17 mouse cellular contexts compared by ENCODE assay signal in genomic region chr2:137092523-137093297, GRCm38 (mm10). TPM values are rescaled to one million over a fixed set of nuclear protein-coding genes. Genes with fewer than 3 reads are reported as not detected.
DNase-seq lines count a peak whose midpoint lies in the region; ATAC-seq and TF ChIP-seq lines count a peak whose summit lies in the region.
"Had no signal": no experiment of that assay in that cellular context is flagged by ENCODE, and none has a peak within 500 bp of the region (broad histone marks: within the 10 kb centered on the region; RNA-seq: fewer than 3 reads in every experiment).

No protein-coding gene starts in this region.

- no peaks in the 10 kb centered on the region for H3K27me3 ChIP-seq in neural tube, embryonic 11.5 days (ENCODE audit: control insufficient read depth, insufficient read depth, low read length)
- H3K27me3 ChIP-seq in forebrain, postnatal 0 days (ENCODE audit: insufficient read depth, low read length), result no peaks in the 10 kb centered on the region
- no peaks in the 10 kb centered on the region for H3K27me3 ChIP-seq in hindbrain, postnatal 0 days (ENCODE audit: insufficient read depth, low read length)
- no peaks in the 10 kb centered on the region for H3K27me3 ChIP-seq in neural tube, embryonic 15.5 days (replicated peaks)
- H3K27me3 ChIP-seq: heart, embryonic 13.5 days; limb, embryonic 12.5 days had no signal

- H3K27ac ChIP-seq in neural tube, embryonic 11.5 days (ENCODE audit: low read depth, low read length), result no peak overlapping the region
- H3K27ac ChIP-seq in forebrain, postnatal 0 days (ENCODE audit: low read depth, low read length), result no peak overlapping the region
- H3K27ac ChIP-seq in hindbrain, postnatal 0 days, result no peak overlapping the region
- H3K27ac ChIP-seq in neural tube, embryonic 15.5 days (replicated peaks), result no peak overlapping the region; the same call in 1 of the 2 replicates
- H3K27ac ChIP-seq: heart, embryonic 13.5 days; kidney, postnatal 0 days; limb, embryonic 12.5 days; liver, embryonic 14.5 days had no signal

- no peak overlapping the region for H3K4me2 ChIP-seq in neural tube, embryonic 11.5 days (ENCODE audit: low read depth)
- no peak overlapping the region for H3K4me2 ChIP-seq in forebrain, postnatal 0 days (ENCODE audit: low read depth)
- no peak overlapping the region for H3K4me2 ChIP-seq in hindbrain, postnatal 0 days (ENCODE audit: low read depth, low read length)
- H3K4me2 ChIP-seq in neural tube, embryonic 15.5 days, result no peak overlapping the region
- H3K4me2 ChIP-seq: heart, embryonic 13.5 days; limb, embryonic 12.5 days had no signal

- DNase-seq in neural tube, embryonic 11.5 days (ENCODE audit: low spot score), result no peak
- DNase-seq in neural tube, embryonic 10.5 days (ENCODE audit: extremely low spot score, low spot score), result no peak
- no peak for DNase-seq in forebrain, postnatal 0 days
- DNase-seq in hindbrain, postnatal 0 days (ENCODE audit: low spot score), result peak; percentile 63
- no peak for DNase-seq in cerebellum, adult 9-10 months
- DNase-seq in right cerebral cortex, postnatal 25 days, result no peak
- no peak for DNase-seq in ovary, postnatal 10 days (ENCODE audit: low spot score)
- DNase-seq: cerebellum, postnatal 25 days; heart, postnatal 36 days; thymus, postnatal 4 days had no signal

- no peak for TF ChIP-seq CTCF in forebrain, postnatal 0 days (IDR thresholded peaks at IDR 0.05; ENCODE audit: low read depth)
- no peak for TF ChIP-seq CTCF in hindbrain, postnatal 0 days (IDR thresholded peaks at IDR 0.05; ENCODE audit: low read depth)

- no peak overlapping the region for H3K9ac ChIP-seq in neural tube, embryonic 11.5 days (ENCODE audit: low read length)
- H3K9ac ChIP-seq in forebrain, postnatal 0 days, result no peak overlapping the region
- H3K9ac ChIP-seq in hindbrain, postnatal 0 days (replicated peaks; ENCODE audit: low read length), result no peak overlapping the region
- no peak overlapping the region for H3K9ac ChIP-seq in neural tube, embryonic 15.5 days (replicated peaks)
- H3K9ac ChIP-seq: heart, embryonic 13.5 days; limb, embryonic 12.5 days; liver, embryonic 14.5 days had no signal

- peak; percentile 72 for ATAC-seq in neural tube, embryonic 11.5 days (ENCODE audit: insufficient read depth, low FRiP score, low TSS enrichment)
- ATAC-seq in forebrain, postnatal 0 days, result peak; percentile 23; the same call in 1 of the 2 replicates
- peak; percentile 55; the same call in 1 of the 2 replicates for ATAC-seq in hindbrain, postnatal 0 days
- ATAC-seq in neural tube, embryonic 15.5 days (ENCODE audit: low FRiP score), result peak; percentile 70
- ATAC-seq: intestine, postnatal 0 days had no signal

- no peaks in the 10 kb centered on the region for H3K36me3 ChIP-seq in neural tube, embryonic 11.5 days (ENCODE audit: control insufficient read depth, insufficient read depth, low read length)
- H3K36me3 ChIP-seq in forebrain, postnatal 0 days (ENCODE audit: insufficient read depth), result peaks cover 10% of the 10 kb centered on the region
- H3K36me3 ChIP-seq in hindbrain, postnatal 0 days (ENCODE audit: insufficient read depth, low read length), result no peaks in the 10 kb centered on the region
- H3K36me3 ChIP-seq in neural tube, embryonic 15.5 days, result peaks cover 17% of the 10 kb centered on the region

- no peak overlapping the region for H3K4me3 ChIP-seq in neural tube, embryonic 11.5 days (ENCODE audit: low read depth, low read length)
- H3K4me3 ChIP-seq in forebrain, postnatal 0 days (ENCODE audit: low read depth, low read length), result no peak overlapping the region
- no peak overlapping the region for H3K4me3 ChIP-seq in hindbrain, postnatal 0 days (ENCODE audit: low read length)
- no peak overlapping the region for H3K4me3 ChIP-seq in neural tube, embryonic 15.5 days (replicated peaks)
- H3K4me3 ChIP-seq: erythroblast, embryonic 14.5 days; heart, embryonic 13.5 days; limb, embryonic 12.5 days had no signal

- no peaks in the 10 kb centered on the region for H3K9me3 ChIP-seq in neural tube, embryonic 11.5 days (ENCODE audit: control insufficient read depth, low read length)
- no peaks in the 10 kb centered on the region for H3K9me3 ChIP-seq in forebrain, postnatal 0 days (ENCODE audit: low read length)
- no peaks in the 10 kb centered on the region for H3K9me3 ChIP-seq in hindbrain, postnatal 0 days (ENCODE audit: low read length)
- no peaks in the 10 kb centered on the region for H3K9me3 ChIP-seq in neural tube, embryonic 15.5 days (replicated peaks)
- H3K9me3 ChIP-seq: heart, embryonic 13.5 days; limb, embryonic 12.5 days had no signal

- WGBS in neural tube, embryonic 11.5 days, result 21% methylated on average over 10 of the region's 10 CpGs
- 18% methylated on average over 10 of the region's 10 CpGs for WGBS in forebrain, postnatal 0 days
- 22% methylated on average over 10 of the region's 10 CpGs for WGBS in hindbrain, postnatal 0 days
- WGBS in neural tube, embryonic 15.5 days, result 11% methylated on average over 10 of the region's 10 CpGs

- peaks cover 41% of the 10 kb centered on the region for H3K4me1 ChIP-seq in neural tube, embryonic 11.5 days (ENCODE audit: control insufficient read depth, insufficient read depth, low read length)
- H3K4me1 ChIP-seq in forebrain, postnatal 0 days (ENCODE audit: insufficient read depth), result peaks cover 3% of the 10 kb centered on the region; the same call in 1 of the 2 replicates
- no peaks in the 10 kb centered on the region for H3K4me1 ChIP-seq in hindbrain, postnatal 0 days (ENCODE audit: insufficient read depth, low read length)
- peaks cover 11% of the 10 kb centered on the region for H3K4me1 ChIP-seq in neural tube, embryonic 15.5 days

RNA-seq across cellular contexts. Expression of gene Jag1, which starts 23.7 kb away (rescaled TPM):
- polyA plus RNA-seq in neural tube, embryonic 11.5 days (2014; fragmentation: Nextera tagmentation; extraction: Ambion mirVana), result 24.6 and 25.6 TPM in 2 replicates
- 4.9 and 10.3 TPM in 2 replicates for total RNA-seq in forebrain, postnatal 0 days (2014; rRNA removed)
- 2.7 and 4.1 TPM in 2 replicates for polyA plus RNA-seq in forebrain, postnatal 0 days (2015; fragmentation: Nextera tagmentation; extraction: Ambion mirVana)
- 8.5 and 8.7 TPM in 2 replicates for total RNA-seq in hindbrain, postnatal 0 days (2014; rRNA removed)
- polyA plus RNA-seq in hindbrain, postnatal 0 days (2015; fragmentation: Nextera tagmentation; extraction: Ambion mirVana), result 4.9 and 5.5 TPM in 2 replicates
- 7.5 and 9.3 TPM in 2 replicates for polyA plus RNA-seq in neural tube, embryonic 15.5 days (2015; fragmentation: Nextera tagmentation; extraction: Ambion mirVana)
- polyA plus RNA-seq: erythroblast, embryonic 14.5 days had no signal
